Mouse (Mus musculus) thymus, postnatal 36 days (tissue): ENCODE data around the gene Sh2d2a.
"Not testable (repeated sequence)": the region's sequence is repeated elsewhere in the genome, so short reads cannot be mapped to it uniquely, and the experiment has no call there.

Experiments used
- DNase-seq, 2 experiments: peaks; one replicate each; pipeline ENCODE4 v3.0.0; 2022; ENCODE audit warnings: mixed read lengths in 2 of 2

The Sh2d2a gene

GRCm38 (mm10) chr3:87857666-87858065 lies 11.1 kb downstream of the Sh2d2a start:
- no peak for DNase-seq

DNA sequence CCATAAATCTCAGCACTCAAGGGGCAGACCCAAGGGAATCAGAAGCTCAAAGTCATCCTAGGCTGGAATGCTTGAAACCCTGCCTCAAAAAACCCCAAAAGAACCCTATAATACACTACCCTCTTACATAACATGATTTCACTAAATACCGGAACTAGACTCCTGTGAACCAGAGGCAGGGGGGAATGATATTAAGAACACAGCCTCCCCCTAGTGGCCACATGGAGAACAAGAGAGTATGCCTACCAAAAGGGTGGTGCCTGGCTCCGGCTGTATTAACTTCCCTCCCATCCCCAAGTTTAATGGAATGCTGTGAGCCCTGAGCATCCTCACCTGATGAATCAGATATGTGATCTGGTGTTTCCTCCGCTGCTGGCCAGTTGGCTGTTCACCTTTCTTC lies 13.3 kb downstream of the Sh2d2a start:
- peak; percentile 53 to 57 for DNase-seq

DNA sequence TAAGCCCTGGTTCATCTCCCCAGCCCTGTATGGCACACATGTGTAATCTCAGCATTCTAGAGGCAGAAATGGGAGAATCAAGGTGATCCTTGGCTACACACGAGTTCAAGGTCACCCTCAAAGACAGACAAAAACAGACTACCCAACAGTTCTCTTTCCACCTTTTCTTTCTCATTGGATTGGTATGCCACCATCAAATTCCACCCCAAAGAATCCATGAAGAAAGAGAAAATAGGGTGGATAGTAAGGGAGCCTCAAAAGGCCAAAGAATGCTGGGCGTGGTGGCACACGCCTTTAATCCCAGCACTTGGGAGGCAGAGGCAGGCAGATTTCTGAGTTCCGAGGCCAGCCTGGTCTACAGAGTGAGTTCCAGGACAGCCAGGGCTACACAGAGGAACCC lies 17.6 kb downstream of the Sh2d2a start:
- not testable (repeated sequence) for DNase-seq

- no peak for DNase-seq
These were observed 31.2 kb downstream of the Sh2d2a start for GRCm38 (mm10) chr3:87877730-87878129.

GRCm38 (mm10) chr3:87884291-87884690 lies 37.7 kb downstream of the Sh2d2a start:
- no peak for DNase-seq

GRCm38 (mm10) chr3:87884708-87885251 lies 38.2 kb downstream of the Sh2d2a start:
- peak in 1 of 2 experiments; percentile 74 for DNase-seq

DNA sequence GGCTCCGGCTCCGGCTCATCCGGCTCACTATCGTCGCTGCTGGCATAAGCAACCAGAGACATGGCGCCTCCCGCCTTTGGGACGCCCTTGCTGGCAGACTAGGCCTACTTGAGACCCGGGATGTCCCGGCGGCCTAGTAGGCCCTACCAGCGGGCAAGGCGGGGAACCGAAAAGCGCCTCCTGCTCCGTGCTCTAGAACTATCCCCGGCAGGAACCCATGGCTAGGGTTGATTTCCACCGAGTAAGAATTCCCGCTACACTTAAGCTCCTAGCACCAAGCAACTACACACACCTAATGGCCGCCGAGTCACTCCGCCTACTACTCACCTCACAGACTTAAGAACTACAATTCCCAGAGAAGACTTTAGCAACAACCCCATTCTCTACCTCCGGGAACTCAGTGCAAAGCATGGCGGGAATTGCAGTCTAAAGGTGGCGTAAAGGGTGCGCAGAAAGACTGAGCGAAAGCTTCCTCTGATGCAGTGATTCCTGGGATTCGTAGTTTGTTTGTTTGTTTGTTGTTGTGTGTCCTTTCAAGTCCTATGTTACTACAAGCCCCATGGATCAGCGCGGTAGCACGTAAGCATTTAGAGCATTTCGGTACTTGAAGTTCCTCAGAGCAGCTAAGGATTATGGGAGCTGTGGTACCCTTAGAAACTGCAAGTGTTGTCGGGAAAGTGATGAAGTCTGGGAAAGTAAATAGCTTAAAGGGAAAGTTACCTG lies 38.9 kb downstream of the Sh2d2a start, which contains the start of gene Prcc:
TSS of gene Prcc (minus strand) at position 328 of the 723 bp plus-strand sequence.
- peak; percentile 85 to 92 for DNase-seq

DNA sequence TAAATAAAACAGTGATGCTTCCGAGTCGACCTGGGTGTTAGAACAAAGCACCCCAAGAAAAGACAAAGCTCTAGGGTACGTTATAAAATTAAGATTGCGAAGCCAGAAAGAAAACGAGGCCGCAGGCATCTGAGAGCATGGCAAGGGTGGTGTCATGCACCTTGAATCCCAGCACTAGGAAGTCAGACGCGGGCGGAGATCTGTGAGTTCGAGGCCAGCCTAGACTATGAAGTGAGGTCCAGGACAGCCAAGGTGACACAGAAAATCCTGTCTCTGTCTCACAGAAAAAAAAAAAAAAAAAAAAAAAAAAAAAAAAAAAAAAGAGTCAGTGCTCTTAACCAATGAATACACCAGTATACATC lies 39.4 kb downstream of the Sh2d2a start:
- peak; percentile 48 to 63 for DNase-seq

- no peak for DNase-seq
These were observed 39.9 kb downstream of the Sh2d2a start for GRCm38 (mm10) chr3:87886416-87886815.

GRCm38 (mm10) chr3:87887400-87887799 lies 40.8 kb downstream of the Sh2d2a start:
- DNase-seq = not testable (repeated sequence)

GRCm38 (mm10) chr3:87891481-87891880 lies 44.9 kb downstream of the Sh2d2a start:
- DNase-seq = no peak

GRCm38 (mm10) chr3:87893367-87893905 lies 46.9 kb downstream of the Sh2d2a start:
- DNase-seq = no peak

- DNase-seq = no peak
These were observed 52.7 kb downstream of the Sh2d2a start for GRCm38 (mm10) chr3:87899266-87899665.

DNA sequence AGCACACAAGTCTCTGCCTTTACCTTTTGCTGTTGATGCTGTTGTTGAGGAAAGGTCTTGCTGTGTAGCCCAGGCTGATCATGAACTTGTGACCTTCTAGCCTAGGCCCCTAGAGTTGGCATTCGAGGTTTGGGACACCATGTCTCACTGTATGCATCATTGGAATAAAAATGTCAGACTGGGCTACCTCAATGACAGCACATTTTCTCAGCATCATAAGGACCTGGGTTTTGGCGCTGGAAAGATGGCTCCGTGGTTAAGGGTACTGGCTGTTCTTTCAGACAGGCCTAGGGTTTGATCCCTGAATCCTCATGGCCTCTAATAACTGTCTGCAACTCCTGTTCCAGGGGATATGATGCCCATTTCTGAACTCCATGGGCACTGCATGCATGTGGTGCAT lies 53.2 kb downstream of the Sh2d2a start:
- no peak for DNase-seq

GRCm38 (mm10) chr3:87901036-87901624 lies 54.6 kb downstream of the Sh2d2a start:
- DNase-seq = no peak

- not testable (repeated sequence) for DNase-seq
These were observed 55.4 kb downstream of the Sh2d2a start for GRCm38 (mm10) chr3:87901959-87902358.

- DNase-seq = no peak
These were observed 57.3 kb downstream of the Sh2d2a start for GRCm38 (mm10) chr3:87903821-87904220.
